Mouse (Mus musculus) MEL-GATA-1-ER (cell line): Measurements from ENCODE around the gene Upp2.

Experiments
- DNase-seq: peaks from one replicate; pipeline ENCODE4 v3.0.0-alpha.2; 2012; ENCODE audit warnings: low read depth; ENCODE audit errors: extremely low read depth

The Upp2 gene

DNA sequence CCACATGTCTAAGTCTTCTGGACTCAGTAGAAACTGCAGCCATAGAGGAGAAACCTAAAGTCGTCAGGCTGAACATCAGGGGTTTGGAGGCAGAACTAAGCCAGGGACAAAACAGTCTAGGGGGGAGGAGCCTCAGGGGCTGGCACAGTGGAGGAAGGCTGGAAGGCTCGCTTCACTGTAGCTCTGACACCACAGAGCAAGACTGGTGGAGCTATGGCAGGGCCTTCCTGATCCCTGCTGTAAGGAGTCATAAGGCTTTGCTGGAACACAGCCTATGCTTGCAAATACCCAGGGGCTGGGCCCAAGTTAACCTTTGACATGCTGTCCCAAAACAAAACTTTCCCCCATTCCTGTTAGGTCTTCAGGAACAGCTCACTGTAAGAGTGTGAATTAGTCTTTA, 185.8 kb downstream of the Upp2 start:
- DNase-seq: no peak

DNA sequence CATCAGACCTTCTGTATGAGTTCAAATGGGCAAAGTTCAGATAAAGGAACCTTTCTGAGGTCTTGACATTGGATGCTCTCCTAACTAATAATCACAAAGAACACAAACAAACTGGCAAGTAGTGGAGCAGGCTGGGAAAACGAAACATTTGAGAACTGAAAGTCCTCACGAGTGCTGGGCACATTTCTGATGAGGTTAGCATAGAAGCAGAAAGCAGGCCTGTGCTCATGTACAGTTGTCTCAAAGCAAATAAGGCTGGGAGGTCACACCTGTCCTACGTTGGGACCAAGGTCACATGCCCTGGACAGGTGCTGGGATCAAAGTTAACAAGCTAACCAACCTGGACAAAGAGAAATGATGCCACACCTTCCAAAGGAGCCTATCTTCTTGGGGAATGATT, 187.6 kb downstream of the Upp2 start:
- DNase-seq: no peak

DNA sequence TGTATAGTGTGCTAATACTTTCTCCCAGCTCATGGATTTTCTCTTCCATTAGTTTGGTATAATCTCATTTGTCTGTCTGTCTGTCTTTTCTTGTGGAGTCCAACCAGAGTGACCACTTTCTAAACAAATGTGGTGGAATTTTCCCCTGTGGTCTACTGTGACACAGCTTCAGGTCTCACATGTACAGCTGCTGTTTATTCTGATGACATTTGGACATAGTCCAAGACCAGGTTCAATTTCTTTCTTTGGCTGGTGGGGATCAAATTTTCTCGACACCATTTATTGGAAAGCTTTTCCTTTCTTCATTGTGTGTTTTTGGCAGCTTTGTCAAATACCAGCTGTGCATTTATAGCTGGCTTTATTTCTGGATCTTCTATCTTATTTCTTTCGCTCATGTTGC, 191.0 kb downstream of the Upp2 start:
- DNase-seq: no peak

DNA sequence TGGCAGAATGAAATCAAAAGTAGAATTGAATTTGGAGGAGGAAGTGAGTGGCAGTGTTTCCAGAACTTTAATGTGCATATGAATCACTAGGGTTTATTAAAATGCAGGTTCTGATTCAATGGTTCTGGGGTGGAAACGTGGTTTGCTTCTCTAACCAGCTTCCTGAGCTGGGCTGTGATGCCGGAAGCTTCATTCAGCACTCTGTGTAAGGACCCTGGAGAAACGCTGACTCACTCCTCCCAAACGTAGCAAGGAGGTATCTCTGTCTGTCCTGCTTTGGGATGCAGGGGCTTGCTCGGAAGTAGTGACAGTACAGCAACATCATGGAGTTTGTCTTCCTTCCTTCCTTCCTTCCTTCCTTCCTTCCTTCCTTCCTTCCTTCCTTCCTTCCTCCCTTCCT, 192.6 kb downstream of the Upp2 start:
- no peak for DNase-seq

DNA sequence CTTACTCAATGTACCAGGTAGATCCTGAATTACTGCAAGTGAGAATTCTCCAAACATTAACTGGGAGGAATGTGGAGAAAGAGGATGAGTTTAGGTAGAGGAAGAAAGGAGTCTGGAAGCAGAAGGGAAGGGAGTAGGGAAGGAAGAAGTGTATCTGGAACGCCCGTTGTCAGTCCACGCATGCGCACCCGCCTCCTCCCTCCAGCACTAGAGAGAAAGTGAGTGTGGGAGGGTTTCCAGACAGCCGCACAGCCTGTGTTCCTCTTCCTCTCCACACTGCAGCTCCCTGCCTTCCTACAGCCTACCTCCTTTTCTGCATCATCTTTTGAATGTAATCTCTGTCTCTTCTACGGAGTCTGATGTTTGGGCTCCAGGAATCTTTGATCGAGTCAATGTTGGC, 198.0 kb downstream of the Upp2 start:
- DNase-seq: no peak

DNA sequence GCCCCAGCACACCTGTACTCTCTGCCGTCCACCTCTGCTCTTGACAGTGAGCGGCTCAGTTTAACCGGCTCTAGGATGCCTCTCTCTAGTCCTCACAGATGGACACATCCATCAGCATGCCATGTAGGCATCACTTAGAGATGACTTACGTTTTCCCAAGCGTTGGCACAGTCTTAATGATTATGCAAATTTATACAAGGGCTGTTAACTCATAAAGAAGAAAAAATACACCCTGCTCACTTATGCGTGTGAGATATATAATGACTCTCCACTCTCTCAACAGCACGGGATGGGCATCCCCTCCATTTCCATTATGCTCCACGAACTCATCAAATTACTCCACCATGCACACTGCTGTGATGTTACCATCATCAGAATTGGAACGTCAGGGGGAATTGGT, 206.7 kb downstream of the Upp2 start:
- DNase-seq: no peak

DNA sequence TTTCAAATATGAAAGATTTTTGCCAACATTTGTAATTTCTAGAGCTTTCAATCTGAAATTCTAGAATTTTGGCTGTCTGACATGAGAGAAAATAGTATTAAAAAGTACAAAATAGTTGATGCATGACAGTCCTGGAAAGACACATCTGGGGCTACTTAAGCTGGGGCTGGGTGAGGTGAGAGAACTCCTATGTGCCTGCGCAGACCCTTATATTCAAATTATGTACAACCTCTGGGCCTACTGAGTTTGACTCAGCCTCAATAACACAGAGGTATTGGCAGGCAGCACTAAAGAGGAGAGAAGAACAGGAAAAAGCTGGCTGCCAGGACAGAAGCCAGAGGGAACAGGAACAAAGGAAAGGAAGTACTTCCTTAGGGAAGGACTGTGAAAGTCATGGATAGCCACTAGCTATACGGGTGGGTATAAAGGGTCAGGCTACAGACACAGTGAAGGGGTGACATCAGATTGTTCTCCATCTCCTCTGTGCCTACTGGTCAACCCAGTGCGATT, 211.9 kb downstream of the Upp2 start:
- no peak for DNase-seq

DNA sequence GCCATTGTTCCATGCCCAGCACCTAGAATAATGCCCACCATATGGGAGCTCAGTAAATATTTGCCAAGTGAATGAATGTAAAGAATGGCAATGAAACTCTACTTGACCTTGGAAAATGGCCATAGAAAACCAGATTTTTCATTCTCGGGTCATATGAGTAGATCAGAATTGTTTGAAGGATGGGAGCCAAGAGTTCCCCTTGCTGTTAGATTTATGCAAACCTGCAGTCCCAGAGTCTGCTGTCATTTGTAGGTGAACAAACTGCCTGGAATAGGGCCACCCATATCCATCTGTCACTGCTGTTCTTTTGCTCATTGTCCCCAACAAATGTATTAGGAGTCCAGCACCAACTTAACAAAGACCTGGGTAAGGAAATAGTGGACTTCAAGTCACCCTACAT, 216.4 kb downstream of the Upp2 start:
- no peak for DNase-seq

DNA sequence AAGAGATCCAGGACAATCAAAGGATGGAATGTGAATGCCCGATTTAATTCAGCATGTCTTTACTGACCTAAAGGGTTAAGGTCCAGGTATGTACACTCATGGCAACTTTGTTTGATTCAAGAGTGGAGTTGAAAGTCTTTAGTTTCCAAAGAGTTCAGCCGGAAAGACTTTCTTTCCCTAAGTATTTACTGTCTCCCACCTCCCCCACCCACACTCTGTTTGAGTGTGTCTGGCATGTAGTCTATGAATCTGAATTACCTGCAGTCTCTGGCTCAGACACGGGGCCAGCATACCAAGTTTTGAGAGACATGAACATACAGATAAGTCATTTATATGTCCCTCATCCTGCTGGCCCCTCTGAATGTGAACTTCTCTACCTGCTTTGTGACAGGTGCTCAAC, 219.1 kb downstream of the Upp2 start:
- no peak for DNase-seq

DNA sequence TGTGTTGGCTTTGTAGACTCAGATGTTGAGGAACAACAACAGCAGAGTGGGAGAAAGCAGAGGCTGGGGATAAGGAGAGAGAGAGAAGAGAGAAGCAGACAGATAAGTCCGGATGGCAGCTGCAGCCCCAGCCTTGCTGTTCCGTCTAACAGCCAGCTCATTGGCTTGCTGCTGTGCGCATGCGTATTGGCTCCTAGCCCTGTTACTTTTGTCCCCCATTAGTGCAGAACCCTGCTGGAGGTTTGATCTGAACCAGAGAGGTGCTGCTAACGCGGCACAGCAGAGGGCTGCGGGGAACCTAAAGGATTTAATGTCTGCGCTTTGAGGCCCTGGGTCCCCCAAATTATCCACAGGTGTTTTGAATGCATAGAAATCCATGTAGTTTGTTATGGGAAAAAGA, 219.6 kb downstream of the Upp2 start:
- DNase-seq: no peak

DNA sequence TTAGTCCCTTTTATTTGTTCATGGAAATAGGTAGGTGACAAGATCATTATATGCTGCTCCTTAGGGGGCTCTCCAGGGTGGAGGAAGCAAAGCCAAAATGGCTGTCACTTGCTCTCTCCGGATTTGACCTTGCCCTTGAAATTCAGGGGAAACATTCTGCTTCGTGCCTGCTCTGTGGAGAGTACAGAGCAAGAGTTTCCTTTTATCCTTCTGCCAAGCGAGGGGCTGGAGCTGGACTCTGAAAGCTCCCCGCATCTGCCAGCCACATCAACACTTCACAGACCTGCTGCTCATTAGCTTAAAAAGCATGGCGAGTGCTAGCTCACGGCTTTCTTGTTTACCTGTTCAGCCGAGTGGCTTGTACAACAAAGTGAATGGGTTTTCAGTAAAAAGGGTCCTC, 220.3 kb downstream of the Upp2 start:
- DNase-seq: no peak

DNA sequence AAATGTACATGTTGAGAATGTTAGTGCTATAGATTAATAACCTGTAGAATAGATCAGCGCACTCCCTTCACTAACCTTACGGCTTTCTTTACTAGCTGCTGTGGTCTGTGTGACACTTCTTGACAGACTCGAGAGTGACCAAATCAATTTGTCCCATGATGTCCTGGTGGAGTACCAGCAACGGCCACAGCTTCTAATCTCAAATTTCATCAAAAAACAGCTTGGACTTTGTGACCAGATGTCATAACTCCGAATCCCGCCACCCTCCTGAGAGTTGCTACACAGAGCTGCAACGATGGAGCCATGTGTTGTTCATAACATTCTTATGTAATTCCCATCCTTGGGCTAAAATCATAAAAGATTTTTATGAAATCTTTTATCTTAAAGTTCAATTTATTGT, 222.8 kb downstream of the Upp2 start:
- no peak for DNase-seq

DNA sequence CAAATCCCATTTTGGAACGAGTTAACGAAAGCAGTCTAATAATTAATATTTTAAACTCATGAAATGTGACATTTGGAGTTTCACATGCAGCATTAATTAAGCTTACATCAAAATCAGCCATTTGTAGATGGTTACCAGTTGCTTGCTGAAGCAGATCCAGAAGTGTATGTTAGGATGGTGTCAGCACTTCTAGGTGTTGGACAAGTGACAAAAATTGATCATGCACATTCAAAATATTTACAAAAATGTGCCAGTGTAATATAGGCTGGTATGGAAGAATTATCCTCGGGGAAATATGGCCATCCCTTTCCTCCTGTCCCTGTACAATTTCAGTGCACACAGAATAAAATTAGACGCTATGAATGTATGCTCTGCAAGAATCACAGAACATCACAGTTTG, 223.3 kb downstream of the Upp2 start:
- no peak for DNase-seq

DNA sequence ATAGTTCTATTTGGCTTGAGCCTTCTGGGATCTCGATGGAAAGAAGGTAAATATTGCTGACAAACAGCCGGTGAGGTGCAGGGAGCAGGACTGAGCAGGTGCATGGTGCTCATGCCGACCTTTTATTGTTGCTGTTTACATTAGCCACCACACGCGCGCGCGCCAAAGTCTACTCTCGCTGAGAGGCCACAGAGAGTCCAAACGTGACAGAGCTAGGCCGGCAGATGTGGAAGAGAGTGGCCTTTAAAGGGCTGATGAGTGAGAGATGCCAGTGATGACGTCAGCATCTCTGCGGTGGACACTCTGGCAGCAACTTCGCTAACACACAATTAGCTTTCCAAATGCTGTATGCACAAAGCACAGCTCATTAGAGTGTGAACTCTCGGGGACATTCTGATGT, 227.4 kb downstream of the Upp2 start:
- no peak for DNase-seq

DNA sequence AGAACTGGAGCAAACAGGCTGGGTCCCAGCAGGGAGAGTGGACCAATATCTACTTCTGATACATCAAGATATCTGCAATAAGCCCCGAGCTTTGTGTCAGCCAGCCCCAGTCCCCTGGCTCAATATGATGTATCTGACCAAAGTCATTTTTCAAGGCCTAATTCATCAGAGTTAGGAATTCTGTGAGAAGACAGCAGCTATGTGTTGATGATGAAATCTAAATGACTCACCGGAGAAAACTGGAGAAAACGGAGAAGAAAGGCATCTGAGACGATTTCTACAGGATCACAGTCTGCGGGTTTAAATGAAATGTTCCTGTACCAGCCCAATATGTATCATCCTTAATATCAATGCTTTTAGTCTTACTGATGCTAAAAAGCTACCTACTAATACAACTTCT, 228.3 kb downstream of the Upp2 start:
- no peak for DNase-seq

DNA sequence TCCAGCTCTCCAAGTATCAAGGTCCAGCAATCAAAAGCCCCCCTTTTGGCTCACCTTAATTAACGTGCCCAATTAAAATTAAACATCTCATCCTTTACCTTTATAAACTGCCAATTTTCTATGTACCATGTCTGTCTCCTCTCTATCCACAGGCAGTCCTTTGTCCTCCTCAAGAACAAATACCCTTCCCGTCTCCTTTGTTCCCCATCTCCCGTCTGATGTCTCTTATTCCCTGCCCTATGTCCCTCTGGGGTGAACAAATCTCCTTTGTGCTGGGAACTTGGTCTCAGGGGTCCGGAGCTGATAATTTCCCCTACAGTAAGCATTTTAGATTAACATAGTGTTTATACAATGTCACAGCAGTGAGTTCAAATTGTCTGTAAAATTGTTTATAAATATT, 230.4 kb downstream of the Upp2 start:
- no peak for DNase-seq

DNA sequence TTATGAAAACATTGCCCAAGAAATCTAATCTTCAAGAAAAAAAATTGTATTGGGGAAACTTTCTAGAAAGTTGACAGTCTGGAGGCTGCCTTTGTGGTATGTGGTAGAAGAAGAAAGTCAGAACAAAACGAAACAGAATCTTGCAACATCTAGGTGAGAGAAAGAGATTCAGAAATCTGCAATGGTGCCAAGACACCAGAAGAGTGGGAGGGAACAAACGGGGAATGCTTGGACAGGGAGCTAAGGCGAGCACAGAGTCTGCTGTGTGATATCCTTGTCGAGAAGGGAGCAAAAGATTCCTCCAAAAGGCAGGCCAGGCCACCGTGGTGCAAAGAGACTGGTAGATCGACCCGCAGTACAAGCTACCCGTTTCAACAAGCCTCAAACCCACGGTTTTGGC, 232.0 kb downstream of the Upp2 start:
- no peak for DNase-seq

DNA sequence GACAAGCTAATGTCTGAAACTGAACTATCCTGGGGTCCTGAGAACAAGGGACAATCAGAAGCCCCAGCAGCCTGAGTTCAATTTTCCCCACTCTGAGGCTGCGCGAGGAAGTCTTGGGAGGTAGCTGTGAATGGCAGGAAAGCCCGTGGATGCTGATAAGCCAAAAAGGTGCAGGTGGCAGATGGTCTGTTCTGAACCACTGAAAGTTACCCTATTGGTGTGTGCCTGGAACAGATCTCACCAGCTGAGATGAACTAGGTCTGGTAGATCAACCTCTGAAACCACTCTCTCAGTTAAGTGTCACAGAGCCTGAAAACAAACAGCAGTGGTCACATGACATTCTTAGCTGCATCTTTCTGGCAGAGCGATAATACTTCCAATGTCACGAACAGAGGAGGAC, 232.5 kb downstream of the Upp2 start:
- DNase-seq: no peak

DNA sequence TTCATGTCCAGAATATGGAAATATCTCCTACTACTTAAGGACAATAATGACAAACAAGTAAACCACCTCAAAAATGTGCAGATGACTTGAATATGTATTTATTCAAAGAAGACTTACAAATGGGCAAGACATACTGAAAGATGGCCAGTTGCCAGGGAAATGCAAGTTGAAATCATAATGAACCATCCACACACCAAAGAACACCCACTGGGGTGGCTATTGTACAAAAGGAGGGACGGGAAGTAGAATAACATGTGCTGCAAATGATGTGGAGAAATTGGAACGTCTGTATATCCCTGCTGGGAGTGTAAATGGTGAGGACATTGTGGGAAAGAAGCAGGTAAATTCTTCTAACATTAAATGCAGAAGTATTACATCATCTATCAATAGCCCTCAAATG, 245.8 kb downstream of the Upp2 start:
- DNase-seq: no peak

DNA sequence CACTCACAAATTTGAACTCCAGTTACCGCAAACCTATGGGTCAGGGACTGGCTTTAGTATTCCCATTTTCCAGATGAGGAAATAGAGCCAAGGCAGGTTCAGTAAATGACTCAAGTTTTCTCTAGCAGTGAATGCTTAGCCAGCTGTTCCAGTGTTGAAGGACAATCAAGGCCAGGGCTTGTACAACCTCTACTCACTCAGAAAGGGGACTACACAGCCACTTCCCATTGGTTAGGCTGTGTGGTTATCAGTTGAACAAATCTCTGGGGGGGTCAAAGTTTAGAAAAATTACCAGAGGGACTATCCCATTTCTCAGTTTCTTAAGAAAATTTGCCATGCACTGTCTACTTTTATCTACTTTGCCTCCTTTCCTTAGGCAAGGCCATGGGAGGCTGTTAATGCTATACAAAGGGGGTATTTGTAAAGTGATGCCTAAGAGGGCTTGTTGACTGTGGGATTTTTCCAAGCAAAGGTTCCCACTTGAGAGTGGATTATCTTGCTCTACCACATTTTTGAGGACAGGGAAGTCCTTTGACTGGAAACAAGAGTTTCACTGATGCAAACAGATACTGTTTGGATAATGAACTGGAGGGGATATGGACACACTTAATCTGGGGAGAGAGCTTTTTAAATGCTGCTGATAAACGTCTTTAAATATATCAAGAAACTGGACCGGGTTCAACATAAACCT, 262.0 kb downstream of the Upp2 start:
- no peak for DNase-seq

DNA sequence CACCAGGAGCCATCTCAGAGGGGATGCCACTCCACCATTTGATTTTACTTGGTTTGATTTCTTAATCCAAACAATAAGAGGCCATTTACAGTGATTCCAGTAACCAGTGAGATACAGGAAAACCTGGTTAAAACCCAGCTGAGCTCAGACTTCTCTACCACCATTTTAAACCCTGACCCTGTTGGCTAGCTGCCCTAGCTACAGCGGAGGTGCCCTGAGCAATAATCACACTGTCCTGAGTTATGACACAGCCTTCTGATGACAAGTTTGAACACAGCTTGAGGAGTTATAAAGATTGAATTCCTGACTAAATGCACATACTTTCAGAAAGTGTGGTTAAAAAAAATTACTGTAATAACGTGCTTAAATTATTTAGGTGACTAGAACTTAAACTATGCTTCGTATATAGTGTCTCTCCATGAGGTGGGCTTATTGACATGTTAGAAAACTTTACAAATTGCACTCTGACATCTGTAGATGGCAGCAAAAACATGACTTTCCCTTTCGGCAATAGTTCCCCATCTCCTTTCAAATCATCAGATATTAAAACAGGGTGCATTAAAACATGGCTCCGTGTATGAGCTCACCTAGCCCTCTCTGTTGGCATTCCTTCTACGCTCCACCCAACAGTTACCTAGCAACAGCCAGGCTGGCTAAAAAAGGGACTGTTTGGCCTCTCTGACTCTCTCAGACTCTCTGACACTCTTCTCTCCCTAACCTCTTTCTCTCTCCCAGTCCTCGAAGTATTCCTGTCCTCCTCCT, 263.1 kb downstream of the Upp2 start:
- no peak for DNase-seq

DNA sequence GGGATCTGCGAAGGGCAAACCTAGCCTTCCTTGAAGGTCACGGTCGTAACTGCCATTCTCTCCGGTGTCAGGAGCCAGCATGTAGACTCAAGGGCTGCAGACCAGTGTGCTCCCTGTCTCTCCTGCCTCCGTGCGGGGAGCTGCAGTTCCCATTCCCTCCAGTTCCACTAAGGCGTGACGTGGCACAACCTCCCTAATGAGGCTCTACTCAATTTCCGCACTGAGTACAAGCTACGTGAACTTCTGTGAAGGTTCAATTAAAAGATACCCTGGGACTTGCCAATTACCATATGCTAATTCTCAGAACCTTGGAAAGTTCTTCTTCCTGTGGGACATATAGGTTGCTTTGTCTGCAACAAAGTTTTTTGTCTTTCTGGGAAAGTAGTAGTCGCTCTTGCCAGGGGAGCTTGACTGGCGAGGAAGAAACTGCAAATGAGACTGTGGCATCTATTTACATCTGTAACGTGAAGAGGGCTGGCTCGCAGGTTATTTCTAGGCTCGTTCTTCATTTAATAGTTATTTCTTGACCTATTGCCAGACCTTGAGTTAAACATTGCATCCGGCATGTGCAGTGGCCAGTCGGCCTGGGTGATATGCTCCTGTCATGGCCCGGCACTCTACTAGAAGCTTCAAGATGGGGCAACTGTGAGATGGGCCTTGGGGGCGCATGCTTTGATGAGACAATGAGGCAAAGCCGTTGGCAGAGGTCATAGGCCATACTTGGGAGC, 265.3 kb downstream of the Upp2 start:
- DNase-seq: no peak
